Mouse (Mus musculus) layer of hippocampus, postnatal 10 days (tissue): ENCODE data around the gene Sf1. TPM values are rescaled to one million over a fixed set of nuclear protein-coding genes. Genes with fewer than 3 reads are reported as not detected.

Experiments
- DNase-seq, 2 experiments: peaks; one replicate each; pipeline ENCODE4 v3.0.0; 2021; ENCODE audit warnings: low spot score in 2 of 2
- total RNA-seq, 2 experiments: library from RNA; stranded (reverse); gene quantifications; 2 replicates each; pipeline ENCODE4 v1.2.3; 2021

The Sf1 gene
- total RNA-seq, 2 experiments from 2014 or later: 190 to 194 TPM

DNA sequence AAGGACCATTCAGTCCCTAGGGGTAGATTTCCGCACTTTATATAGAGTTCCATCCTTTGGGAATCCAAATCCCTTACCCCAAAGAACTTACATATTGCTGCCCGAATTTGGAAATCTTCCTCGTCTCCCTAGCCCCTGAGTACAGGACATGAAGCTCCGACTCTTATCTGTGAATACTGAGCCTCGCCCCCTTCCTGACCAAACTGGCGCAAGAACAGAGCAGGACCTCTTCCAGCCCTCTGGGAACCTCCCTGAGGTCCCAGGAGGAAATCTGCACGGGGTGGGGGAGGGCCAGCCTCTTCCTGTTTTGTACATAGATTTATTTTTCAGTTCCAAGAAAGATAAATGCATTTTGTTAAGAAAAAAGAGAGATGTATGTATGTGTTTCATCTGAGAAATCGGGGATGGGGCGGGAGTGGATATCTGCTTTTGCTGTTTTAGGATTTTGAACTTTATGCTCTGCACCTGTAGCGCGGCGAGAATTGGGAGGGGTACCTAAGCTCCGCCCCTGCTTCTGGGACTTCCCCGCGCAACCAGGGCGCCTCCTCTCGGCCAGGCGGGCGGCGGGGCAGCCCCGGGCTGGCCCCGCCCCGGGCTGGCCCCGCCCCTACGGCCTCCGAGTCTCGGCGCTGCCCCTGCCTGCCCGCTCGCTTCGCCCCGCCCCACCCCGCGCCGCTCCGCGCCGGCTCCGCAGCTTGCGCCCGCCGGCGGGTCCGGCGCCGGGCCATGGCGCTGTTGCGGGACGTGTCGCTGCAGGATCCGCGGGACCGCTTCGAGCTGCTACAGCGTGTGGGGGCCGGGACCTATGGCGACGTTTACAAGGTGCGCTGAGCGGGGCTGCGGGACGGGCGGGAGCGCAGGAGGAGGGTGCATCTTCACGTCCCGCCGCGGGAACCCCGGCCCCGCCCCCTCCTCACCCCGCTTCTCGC, 22.7 kb upstream of the Sf1 start, which contains the start of gene Map4k2:
TSS of gene Map4k2 (plus strand) at position 612 of the 929 bp plus-strand sequence.
- DNase-seq: peak; percentile 68 to 79

DNA sequence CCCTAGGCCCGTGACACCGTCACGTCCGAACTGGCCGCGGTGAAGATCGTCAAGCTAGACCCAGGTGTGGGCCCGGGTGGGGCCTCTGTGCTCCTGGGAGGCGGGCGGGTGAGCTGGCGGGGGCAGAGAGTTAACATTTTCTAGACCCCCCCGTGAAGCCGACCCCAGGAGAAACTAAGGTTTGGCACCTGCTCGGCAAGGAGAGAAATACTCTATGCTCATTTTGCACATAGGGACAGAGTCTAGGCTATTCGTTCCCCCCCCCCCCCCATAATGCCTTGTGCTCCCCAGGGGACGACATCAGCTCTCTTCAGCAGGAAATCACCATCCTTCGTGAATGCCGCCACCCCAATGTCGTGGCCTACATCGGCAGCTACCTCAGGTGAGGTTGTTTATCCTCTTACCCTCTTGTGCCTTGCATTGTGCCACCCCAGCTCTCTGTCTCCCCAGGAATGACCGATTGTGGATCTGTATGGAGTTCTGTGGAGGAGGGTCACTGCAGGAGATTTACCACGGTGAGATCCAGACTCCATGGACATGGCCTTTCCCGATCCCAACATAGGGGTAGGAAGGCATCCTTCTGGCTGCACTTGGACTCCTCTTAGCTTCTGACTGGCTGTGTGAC, 21.9 kb upstream of the Sf1 start:
- no peak for DNase-seq

GRCm38 (mm10) chr19:6342276-6342933, 21.1 kb upstream of the Sf1 start:
- DNase-seq: no peak

GRCm38 (mm10) chr19:6343066-6343925, 20.2 kb upstream of the Sf1 start:
- DNase-seq: no peak

GRCm38 (mm10) chr19:6343996-6344395, 19.5 kb upstream of the Sf1 start:
- no peak for DNase-seq

DNA sequence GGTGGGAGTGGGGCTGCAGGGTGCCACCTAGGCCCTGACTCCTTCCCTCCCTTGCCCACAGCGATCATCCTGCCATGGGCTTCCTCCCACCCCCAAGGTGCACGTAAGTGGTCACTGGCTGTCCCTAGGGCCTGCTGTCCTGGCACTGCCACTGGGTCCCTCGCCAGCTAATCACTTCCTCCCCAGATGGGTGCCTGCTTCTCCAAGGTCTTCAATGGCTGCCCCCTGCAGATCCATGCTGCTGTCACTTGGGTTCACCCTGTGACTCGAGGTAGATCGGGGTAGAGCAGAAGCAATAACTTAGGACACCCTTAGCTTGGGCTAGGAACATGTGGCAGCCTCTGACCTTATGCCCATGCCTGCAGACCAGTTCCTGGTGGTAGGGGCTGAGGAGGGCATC, 17.5 kb upstream of the Sf1 start:
- DNase-seq: no peak

GRCm38 (mm10) chr19:6346661-6347060, 16.8 kb upstream of the Sf1 start:
- no peak for DNase-seq

- DNase-seq: no peak
Measured at GRCm38 (mm10) chr19:6347615-6348014, 15.9 kb upstream of the Sf1 start.

GRCm38 (mm10) chr19:6348717-6349116, 14.8 kb upstream of the Sf1 start:
- no peak for DNase-seq

GRCm38 (mm10) chr19:6349215-6349983, 14.1 kb upstream of the Sf1 start:
- no peak for DNase-seq

DNA sequence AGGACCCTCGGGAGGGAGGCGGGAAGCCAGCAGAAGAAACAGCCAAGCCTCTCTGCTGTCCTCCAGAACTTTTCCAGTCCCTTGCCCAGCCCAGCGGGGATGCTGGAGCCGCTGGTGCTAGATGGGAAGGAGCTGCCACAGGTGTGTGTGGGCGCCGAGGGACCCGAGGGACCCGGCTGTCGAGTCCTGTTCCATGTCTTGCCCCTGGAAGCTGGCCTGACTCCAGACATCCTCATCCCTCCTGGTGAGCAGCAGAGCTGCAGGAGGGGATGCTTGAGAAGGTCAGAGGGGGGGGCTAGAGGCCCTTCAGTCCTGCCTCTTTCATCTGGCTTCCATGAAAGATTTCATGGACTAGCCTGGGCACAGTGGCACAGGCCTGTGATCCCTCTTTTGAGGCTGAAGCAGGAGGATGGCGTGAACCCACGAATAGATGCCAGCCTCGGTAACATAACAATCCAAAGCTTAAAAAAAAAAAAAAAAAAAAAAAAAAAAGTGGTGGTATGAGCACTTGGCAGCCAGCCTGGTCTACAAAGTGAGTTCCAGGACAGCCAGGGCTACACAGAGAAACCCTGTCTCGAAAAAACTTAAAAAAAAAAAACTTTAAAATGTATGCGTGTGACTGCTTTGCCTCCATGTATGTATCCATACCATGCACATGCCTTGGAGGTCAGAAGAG, 11.9 kb upstream of the Sf1 start:
- no peak for DNase-seq

DNA sequence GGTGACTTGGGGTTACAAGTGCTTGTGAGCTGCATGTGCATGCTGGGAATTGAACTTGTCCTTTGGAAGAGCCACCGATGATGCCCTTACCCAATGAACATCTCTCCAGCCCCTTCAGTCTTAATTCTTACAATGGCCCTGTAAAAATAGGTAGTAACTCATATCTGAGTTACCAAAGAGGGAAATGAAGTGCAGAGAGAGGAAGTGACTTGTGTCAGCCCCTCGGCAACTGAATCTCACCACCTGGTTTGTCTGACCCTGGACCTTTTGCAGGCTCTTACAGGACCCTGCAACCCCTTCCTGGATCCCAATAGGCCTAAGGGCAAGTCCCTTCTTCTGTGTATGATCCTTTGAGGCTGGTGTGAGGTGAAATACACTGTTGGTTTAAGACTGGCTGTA, 11.4 kb upstream of the Sf1 start:
- DNase-seq: no peak

DNA sequence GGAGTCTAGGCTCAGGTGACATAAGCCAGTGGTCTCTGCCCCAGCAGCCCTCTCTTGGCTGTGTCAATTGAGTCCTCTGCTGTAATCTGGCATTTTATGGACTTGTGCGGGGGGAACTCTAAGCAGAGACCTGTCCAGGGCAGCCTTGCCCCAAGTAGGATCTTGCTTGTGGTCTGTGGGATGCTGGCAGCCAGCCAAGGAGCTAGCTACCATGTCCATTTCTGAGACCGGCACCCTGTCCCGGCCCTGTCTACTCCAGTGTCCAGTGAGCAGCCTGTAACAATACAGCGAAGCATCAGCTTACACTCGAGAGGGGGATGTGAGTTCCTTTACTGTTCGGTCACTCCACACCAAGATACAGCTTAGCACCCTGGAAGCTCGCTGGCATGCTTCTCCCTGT, 9.5 kb upstream of the Sf1 start:
- no peak for DNase-seq

GRCm38 (mm10) chr19:6361291-6361690, 2.2 kb upstream of the Sf1 start:
- DNase-seq: no peak

GRCm38 (mm10) chr19:6363091-6363410, 439 bp upstream of the Sf1 start:
- no peak for DNase-seq

GRCm38 (mm10) chr19:6364317-6364725, 831 bp downstream of the Sf1 start:
- peak; percentile 94 to 95 for DNase-seq

GRCm38 (mm10) chr19:6364842-6365241, 1.4 kb downstream of the Sf1 start:
- no peak for DNase-seq

- DNase-seq: no peak
Measured at GRCm38 (mm10) chr19:6370175-6370574, 6.7 kb downstream of the Sf1 start.

- DNase-seq: no peak
Measured at GRCm38 (mm10) chr19:6372433-6372832, 8.9 kb downstream of the Sf1 start.
